Mouse (Mus musculus): ENCODE measurements around the gene Fam160b1. TPM values are rescaled to one million over a fixed set of nuclear protein-coding genes. Genes with fewer than 3 reads are reported as not detected.

Gene Fam160b1
- polyA plus RNA-seq, 1 experiment = 14.4 TPM

DNA sequence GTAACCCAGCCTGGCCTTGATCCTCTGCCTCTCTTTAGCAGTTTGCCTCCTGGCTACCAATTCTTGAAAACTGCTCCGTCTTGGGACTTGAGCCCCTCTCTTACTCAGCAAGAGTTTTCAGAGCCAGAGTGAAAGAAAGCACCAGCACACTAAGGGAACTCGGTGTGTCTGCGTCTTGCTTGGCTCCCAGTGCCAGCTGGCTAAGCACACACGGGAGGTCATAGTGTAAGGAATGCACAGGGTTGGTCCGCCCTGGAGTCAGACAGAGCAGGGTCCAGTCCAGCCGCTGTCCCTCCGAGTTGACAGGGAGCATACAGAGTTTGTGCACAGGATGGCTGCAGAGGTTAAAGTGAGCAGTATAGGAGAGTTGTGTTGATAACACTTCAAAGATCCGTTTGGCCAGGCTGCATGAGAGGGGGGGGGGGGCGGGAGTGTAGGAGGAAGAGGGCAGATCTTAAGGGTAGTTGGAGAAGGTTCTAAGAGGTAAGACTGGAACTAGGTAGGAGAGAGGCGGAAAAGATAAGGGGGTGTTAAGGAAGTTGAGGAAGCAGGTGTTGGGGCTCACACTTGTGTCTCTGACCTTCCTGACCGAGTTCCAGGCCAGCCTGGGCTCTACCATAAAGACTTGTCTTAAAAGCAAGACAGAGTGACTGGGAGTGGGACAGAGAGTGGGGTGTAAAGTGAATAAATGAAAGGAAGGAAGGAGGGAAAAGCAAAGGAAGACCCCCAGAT lies 4.6 kb downstream of the Fam160b1 start:
- Histone ChIP-seq H3K27ac (ENCODE audit: control insufficient read depth, insufficient read depth, low read depth, low read length, poor library complexity) (peak overlapping the region; percentile 38), H3K4me1 (ENCODE audit: control insufficient read depth, insufficient read depth, low read length) (peaks cover 13% of the 10 kb centered on the region), H3K4me3 (replicated peaks; ENCODE audit: control insufficient read depth, low read depth, low read length) (peak overlapping the region; percentile 14)
- TF ChIP-seq CTCF (IDR thresholded peaks at IDR 0.05; ENCODE audit: control insufficient read depth, insufficient read depth, low read length) (no peak), POLR2A (IDR thresholded peaks at IDR 0.05; ENCODE audit: borderline replicate concordance, control insufficient read depth, low read depth, low read length) (no peak)
- 11% methylated on average over 11 of the region's 11 CpGs for WGBS

DNA sequence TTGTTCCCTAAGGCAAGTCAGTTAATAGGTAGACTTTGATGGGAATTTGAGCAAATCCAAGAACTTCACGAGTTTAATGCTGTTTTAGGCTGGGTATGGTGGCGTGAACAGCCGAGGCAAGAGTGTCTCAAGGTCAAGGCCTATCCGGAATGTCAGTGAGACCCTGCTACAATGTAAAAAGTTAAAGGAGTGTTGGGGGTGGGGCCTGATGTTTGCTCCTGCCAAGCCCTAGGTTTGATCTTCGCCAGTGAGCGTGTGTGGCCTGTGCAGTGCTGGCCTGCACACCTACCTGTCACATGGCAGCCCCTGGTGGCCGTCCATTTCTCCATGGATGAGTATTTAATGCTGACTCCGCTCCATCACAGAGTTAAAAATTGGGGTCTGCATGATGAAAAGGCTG lies 5.5 kb downstream of the Fam160b1 start:
- WGBS = 68% methylated on average over 8 of the region's 8 CpGs
- no peak for TF ChIP-seq POLR2A (IDR thresholded peaks at IDR 0.05; ENCODE audit: borderline replicate concordance, control insufficient read depth, low read depth, low read length)
- TF ChIP-seq CTCF (IDR thresholded peaks at IDR 0.05; ENCODE audit: control insufficient read depth, insufficient read depth, low read length) = no peak
- peak overlapping the region; percentile 64 for H3K27ac ChIP-seq (ENCODE audit: control insufficient read depth, insufficient read depth, low read depth, low read length, poor library complexity)
- H3K4me3 ChIP-seq (replicated peaks; ENCODE audit: control insufficient read depth, low read depth, low read length) = no peak overlapping the region
- H3K4me1 ChIP-seq (ENCODE audit: control insufficient read depth, insufficient read depth, low read length) = peaks cover 13% of the 10 kb centered on the region

DNA sequence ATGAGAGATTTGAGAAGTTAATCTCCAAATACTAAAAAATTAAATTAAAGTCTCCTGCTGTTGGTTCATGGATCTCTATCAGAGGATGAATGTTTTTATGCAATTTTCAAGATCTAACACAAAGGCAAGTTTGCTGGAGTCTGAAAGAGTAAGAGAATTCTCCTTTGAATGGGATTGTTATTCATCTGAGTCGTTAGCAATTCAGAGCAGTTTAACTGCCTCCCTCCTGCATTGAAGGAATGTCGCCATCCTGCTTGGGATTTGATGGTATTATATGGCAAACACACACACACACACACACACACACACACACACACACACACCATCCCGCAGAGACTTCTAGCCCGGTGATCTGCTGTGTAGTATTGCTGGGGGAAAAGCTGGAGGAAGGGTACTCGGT lies 6.1 kb downstream of the Fam160b1 start:
- 12% methylated on average over 5 of the region's 5 CpGs for WGBS
- Histone ChIP-seq H3K4me3 (replicated peaks; ENCODE audit: control insufficient read depth, low read depth, low read length) (no peak overlapping the region), H3K4me1 (ENCODE audit: control insufficient read depth, insufficient read depth, low read length) (peaks cover 13% of the 10 kb centered on the region), H3K27ac (ENCODE audit: control insufficient read depth, insufficient read depth, low read depth, low read length, poor library complexity) (no peak overlapping the region; the same call in 1 of the 2 replicates)
- no peak for TF ChIP-seq CTCF (IDR thresholded peaks at IDR 0.05; ENCODE audit: control insufficient read depth, insufficient read depth, low read length)
- no peak for TF ChIP-seq POLR2A (IDR thresholded peaks at IDR 0.05; ENCODE audit: borderline replicate concordance, control insufficient read depth, low read depth, low read length)

DNA sequence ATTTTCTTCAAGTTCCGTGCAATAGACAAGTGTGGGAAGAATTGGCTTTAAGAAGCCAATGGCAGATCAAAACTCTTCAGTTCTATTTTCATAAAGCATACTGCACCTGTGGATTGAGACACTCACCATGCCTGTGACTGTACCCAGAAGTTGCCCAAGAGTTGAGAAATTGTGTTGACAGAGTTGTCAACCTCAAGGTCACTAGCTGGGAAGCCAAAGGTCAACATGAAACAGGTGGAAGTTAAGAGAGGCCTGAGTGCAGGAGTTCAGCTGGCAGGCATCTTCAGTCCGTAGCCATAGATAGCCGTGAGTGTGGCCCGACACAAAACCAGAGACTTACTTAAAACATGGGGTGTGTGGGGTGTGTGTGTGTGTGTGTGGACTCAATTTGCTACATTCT lies 6.7 kb downstream of the Fam160b1 start:
- no peak for TF ChIP-seq POLR2A (IDR thresholded peaks at IDR 0.05; ENCODE audit: borderline replicate concordance, control insufficient read depth, low read depth, low read length)
- TF ChIP-seq CTCF (IDR thresholded peaks at IDR 0.05; ENCODE audit: control insufficient read depth, insufficient read depth, low read length) = no peak
- 45% methylated on average over 4 of the region's 4 CpGs for WGBS
- H3K4me3 ChIP-seq (replicated peaks; ENCODE audit: control insufficient read depth, low read depth, low read length) = no peak overlapping the region
- peaks cover 13% of the 10 kb centered on the region for H3K4me1 ChIP-seq (ENCODE audit: control insufficient read depth, insufficient read depth, low read length)
- peak overlapping the region; percentile 44; the same call in 1 of the 2 replicates for H3K27ac ChIP-seq (ENCODE audit: control insufficient read depth, insufficient read depth, low read depth, low read length, poor library complexity)

DNA sequence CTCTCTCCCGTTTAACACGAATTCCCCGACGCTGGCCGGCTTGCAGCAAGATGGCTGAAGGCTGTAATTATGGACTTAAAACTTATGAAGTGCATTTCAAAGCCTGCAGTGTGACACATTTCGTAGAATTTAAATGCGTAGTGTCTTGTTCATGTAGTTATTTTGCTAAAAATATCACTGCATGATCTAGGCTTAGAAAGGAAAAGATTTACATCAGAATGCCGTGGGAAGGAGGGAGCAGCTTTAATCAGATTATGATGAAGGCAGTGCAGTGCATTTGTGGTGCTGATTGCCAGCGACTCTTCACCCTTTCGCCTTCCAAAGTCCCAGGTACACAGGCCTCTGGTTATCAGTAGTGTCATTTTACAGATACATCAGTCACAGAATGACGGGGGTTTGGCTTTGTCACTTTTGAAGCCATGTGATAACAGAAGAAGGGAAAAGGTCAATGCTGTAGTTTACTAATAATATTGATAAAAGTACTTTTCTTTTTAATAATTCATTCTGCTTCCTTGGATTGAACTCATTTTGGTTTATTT lies 7.4 kb downstream of the Fam160b1 start:
- Histone ChIP-seq H3K27ac (ENCODE audit: control insufficient read depth, insufficient read depth, low read depth, low read length, poor library complexity) (peak overlapping the region; percentile 44; the same call in 1 of the 2 replicates), H3K4me3 (replicated peaks; ENCODE audit: control insufficient read depth, low read depth, low read length) (no peak overlapping the region), H3K4me1 (ENCODE audit: control insufficient read depth, insufficient read depth, low read length) (peaks cover 13% of the 10 kb centered on the region)
- TF ChIP-seq CTCF (IDR thresholded peaks at IDR 0.05; ENCODE audit: control insufficient read depth, insufficient read depth, low read length) (no peak), POLR2A (IDR thresholded peaks at IDR 0.05; ENCODE audit: borderline replicate concordance, control insufficient read depth, low read depth, low read length) (no peak)
- WGBS = 77% methylated on average over 11 of the region's 11 CpGs

DNA sequence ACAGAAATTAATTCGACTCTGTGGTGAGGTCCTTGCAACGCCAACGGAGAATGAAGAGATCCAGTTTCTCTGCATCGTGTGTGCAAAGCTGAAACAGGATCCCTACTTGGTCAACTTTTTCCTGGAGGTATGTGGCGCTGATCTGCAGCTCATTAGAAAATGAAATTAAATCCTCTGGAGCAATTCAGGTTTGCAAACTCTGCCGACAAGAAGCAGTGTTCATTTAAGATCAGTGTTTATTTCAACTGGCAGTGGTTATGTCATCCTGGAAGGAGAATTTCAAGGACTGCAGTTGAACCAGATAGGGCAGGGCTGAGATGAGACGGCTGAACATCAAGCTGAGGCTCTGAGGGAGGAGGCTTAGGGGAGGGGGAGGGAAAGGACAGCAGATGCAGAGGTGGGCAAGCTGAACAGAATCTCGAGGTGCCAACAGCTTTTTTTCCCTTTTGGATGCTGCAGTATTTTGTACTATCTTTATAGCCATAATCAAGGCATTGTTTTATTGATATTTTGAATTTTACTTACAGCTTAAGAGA lies 12.9 kb downstream of the Fam160b1 start:
- Histone ChIP-seq H3K4me1 (ENCODE audit: control insufficient read depth, insufficient read depth, low read length) (no peaks in the 10 kb centered on the region), H3K4me3 (replicated peaks; ENCODE audit: control insufficient read depth, low read depth, low read length) (no peak overlapping the region), H3K27ac (ENCODE audit: control insufficient read depth, insufficient read depth, low read depth, low read length, poor library complexity) (no peak overlapping the region)
- WGBS = 81% methylated on average over 8 of the region's 8 CpGs
- TF ChIP-seq CTCF (IDR thresholded peaks at IDR 0.05; ENCODE audit: control insufficient read depth, insufficient read depth, low read length) = no peak
- TF ChIP-seq POLR2A (IDR thresholded peaks at IDR 0.05; ENCODE audit: borderline replicate concordance, control insufficient read depth, low read depth, low read length) = no peak

GRCm38 (mm10) chr19:57375161-57375560 lies 14.7 kb downstream of the Fam160b1 start:
- TF ChIP-seq POLR2A (IDR thresholded peaks at IDR 0.05; ENCODE audit: borderline replicate concordance, control insufficient read depth, low read depth, low read length) (no peak), CTCF (IDR thresholded peaks at IDR 0.05; ENCODE audit: control insufficient read depth, insufficient read depth, low read length) (no peak)
- H3K4me1 ChIP-seq (ENCODE audit: control insufficient read depth, insufficient read depth, low read length) = no peaks in the 10 kb centered on the region
- no peak overlapping the region for H3K4me3 ChIP-seq (replicated peaks; ENCODE audit: control insufficient read depth, low read depth, low read length)
- WGBS = 90% methylated on average over 5 of the region's 5 CpGs
- H3K27ac ChIP-seq (ENCODE audit: control insufficient read depth, insufficient read depth, low read depth, low read length, poor library complexity) = no peak overlapping the region

DNA sequence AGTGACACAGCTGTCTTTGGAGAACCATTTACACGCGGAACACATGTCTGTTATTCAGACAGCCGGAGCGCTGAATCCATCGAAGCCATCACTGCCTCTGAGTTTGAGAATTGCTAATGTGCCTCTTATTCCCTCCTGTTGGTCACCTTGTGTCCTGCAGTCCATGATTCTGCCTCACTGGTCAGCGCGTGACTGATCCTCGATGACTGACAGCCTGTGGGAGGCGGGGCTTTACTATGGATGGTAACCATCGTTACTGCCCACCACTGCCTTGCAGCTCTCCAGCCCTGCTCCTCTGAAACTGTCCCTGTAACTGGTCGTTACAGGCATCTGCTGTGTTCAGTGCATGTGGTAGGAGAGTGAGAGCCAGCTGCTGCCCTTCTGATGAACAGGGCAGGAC lies 15.3 kb downstream of the Fam160b1 start:
- TF ChIP-seq POLR2A (IDR thresholded peaks at IDR 0.05; ENCODE audit: borderline replicate concordance, control insufficient read depth, low read depth, low read length) = no peak
- no peak for TF ChIP-seq CTCF (IDR thresholded peaks at IDR 0.05; ENCODE audit: control insufficient read depth, insufficient read depth, low read length)
- no peaks in the 10 kb centered on the region for H3K4me1 ChIP-seq (ENCODE audit: control insufficient read depth, insufficient read depth, low read length)
- H3K4me3 ChIP-seq (replicated peaks; ENCODE audit: control insufficient read depth, low read depth, low read length) = no peak overlapping the region
- 93% methylated on average over 11 of the region's 11 CpGs for WGBS
- no peak overlapping the region; the same call in 1 of the 2 replicates for H3K27ac ChIP-seq (ENCODE audit: control insufficient read depth, insufficient read depth, low read depth, low read length, poor library complexity)
